Mouse (Mus musculus): ENCODE data around the gene Rp9. TPM values are rescaled to one million over a fixed set of nuclear protein-coding genes. Genes with fewer than 3 reads are reported as not detected.
"Not testable (repeated sequence)": the region's sequence is repeated elsewhere in the genome, so short reads cannot be mapped to it uniquely, and the experiment has no call there.

Gene Rp9
- polyA plus RNA-seq, 1 experiment, result 30.8 TPM

DNA sequence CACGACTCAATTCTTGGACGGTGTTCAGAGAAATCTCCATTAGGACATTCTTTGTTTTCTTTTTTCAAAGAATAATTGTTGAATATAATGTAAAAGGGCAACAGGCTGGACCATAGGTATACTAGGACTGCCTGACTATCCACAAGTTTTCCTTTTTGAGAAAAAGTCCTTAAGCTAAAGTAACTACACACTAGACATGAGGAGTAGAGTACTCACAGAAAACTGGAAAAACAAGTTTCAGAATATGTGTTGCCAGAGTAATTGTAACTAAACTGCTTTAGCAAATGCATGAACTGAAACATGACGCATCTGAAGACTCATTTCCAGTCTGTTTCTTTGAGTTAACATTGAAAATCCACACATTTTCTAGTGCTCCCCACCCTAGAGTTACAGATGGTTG lies 64.1 kb downstream of the Rp9 start:
- H3K27ac ChIP-seq (ENCODE audit: insufficient read depth, low read length), result no peak overlapping the region
- H3K4me1 ChIP-seq (ENCODE audit: control insufficient read depth, insufficient read depth, low read length), result no peaks in the 10 kb centered on the region
- no peak overlapping the region for H3K4me3 ChIP-seq (ENCODE audit: insufficient read depth, low read length)
- TF ChIP-seq POLR2A (IDR thresholded peaks at IDR 0.05; ENCODE audit: low read depth, low read length) (no peak), CTCF (IDR thresholded peaks at IDR 0.05; ENCODE audit: borderline replicate concordance, insufficient read depth, low read length) (no peak)

DNA sequence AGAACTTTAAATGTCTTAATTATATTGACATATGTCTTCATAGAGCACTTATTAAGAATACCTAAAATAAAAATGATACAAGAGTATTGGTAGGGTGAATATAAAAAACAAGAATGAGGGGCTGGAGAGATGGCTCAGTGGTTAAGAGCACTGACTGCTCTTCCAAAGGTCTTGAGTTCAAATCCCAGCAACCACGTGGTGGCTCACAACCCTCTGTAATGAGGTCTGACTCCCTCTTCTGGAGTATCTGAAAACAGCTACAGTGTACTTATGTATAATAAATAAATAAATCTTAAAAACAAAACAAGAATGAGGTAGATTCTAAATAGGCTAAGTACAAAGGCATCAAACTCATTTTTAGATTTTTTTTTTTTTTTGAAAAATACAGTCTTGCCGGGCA lies 66.0 kb downstream of the Rp9 start:
- not testable (repeated sequence) for H3K4me3 ChIP-seq (ENCODE audit: insufficient read depth, low read length); H3K27ac ChIP-seq (ENCODE audit: insufficient read depth, low read length); H3K4me1 ChIP-seq (ENCODE audit: control insufficient read depth, insufficient read depth, low read length)

GRCm38 (mm10) chr9:22402976-22403375 lies 66.6 kb downstream of the Rp9 start:
- H3K4me1 ChIP-seq (ENCODE audit: control insufficient read depth, insufficient read depth, low read length), result no peaks in the 10 kb centered on the region
- H3K4me3 ChIP-seq (ENCODE audit: insufficient read depth, low read length), result no peak overlapping the region
- TF ChIP-seq CTCF (IDR thresholded peaks at IDR 0.05; ENCODE audit: borderline replicate concordance, insufficient read depth, low read length) (no peak), POLR2A (IDR thresholded peaks at IDR 0.05; ENCODE audit: low read depth, low read length) (no peak)
- no peak overlapping the region for H3K27ac ChIP-seq (ENCODE audit: insufficient read depth, low read length)

GRCm38 (mm10) chr9:22402001-22402400 lies 67.5 kb downstream of the Rp9 start:
- no peaks in the 10 kb centered on the region for H3K4me1 ChIP-seq (ENCODE audit: control insufficient read depth, insufficient read depth, low read length)
- no peak overlapping the region for H3K27ac ChIP-seq (ENCODE audit: insufficient read depth, low read length)
- no peak overlapping the region for H3K4me3 ChIP-seq (ENCODE audit: insufficient read depth, low read length)
- no peak for TF ChIP-seq POLR2A (IDR thresholded peaks at IDR 0.05; ENCODE audit: low read depth, low read length)
- no peak for TF ChIP-seq CTCF (IDR thresholded peaks at IDR 0.05; ENCODE audit: borderline replicate concordance, insufficient read depth, low read length)

DNA sequence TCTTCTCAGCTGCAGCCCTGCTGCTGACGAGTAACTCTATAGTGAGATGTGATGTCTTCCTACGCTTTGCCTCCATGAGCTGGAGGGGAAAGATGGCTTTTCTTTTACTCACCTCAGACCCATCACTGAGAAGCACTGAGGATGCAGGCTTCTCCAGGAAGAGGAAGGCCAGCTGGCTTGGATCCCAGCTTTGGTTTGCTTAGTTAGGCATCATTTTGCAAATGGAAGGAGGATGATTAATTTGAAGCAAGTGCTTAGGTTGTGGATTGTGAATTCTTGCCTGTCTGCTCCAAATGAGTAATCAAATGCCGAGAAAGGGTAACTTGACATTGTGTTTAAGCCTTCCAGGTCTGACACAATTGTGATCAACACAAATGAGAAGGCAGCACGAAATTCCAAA lies 70.5 kb downstream of the Rp9 start:
- no peaks in the 10 kb centered on the region for H3K4me1 ChIP-seq (ENCODE audit: control insufficient read depth, insufficient read depth, low read length)
- TF ChIP-seq CTCF (IDR thresholded peaks at IDR 0.05; ENCODE audit: borderline replicate concordance, insufficient read depth, low read length) (no peak), POLR2A (IDR thresholded peaks at IDR 0.05; ENCODE audit: low read depth, low read length) (no peak)
- peak overlapping the region; percentile 34; the same call in 1 of the 2 replicates for H3K27ac ChIP-seq (ENCODE audit: insufficient read depth, low read length)
- H3K4me3 ChIP-seq (ENCODE audit: insufficient read depth, low read length), result no peak overlapping the region

DNA sequence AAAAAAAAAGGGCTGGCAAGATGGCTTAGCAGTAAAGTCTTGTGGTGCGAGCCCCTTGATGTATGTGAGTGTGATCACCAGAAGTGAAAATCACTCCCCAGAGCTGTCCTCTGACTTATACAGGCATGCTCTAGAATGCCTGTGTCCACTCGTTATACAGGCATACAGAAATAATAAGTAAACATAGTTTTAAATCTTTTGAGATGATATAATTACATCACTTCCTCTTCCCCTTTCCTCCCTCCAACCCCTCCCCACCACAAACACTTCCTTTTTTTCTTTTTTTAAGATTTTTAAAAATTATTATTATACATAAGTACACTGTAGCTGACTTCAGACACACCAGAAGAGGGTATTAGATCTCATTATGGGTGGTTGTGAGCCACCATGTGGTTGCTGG lies 74.8 kb downstream of the Rp9 start:
- peaks cover 8% of the 10 kb centered on the region for H3K4me1 ChIP-seq (ENCODE audit: control insufficient read depth, insufficient read depth, low read length)
- TF ChIP-seq CTCF (IDR thresholded peaks at IDR 0.05; ENCODE audit: borderline replicate concordance, insufficient read depth, low read length) (no peak), POLR2A (IDR thresholded peaks at IDR 0.05; ENCODE audit: low read depth, low read length) (no peak)
- H3K27ac ChIP-seq (ENCODE audit: insufficient read depth, low read length), result no peak overlapping the region
- H3K4me3 ChIP-seq (ENCODE audit: insufficient read depth, low read length), result no peak overlapping the region

- TF ChIP-seq POLR2A (IDR thresholded peaks at IDR 0.05; ENCODE audit: low read depth, low read length) (no peak), CTCF (IDR thresholded peaks at IDR 0.05; ENCODE audit: borderline replicate concordance, insufficient read depth, low read length) (no peak)
- peaks cover 14% of the 10 kb centered on the region for H3K4me1 ChIP-seq (ENCODE audit: control insufficient read depth, insufficient read depth, low read length)
- H3K27ac ChIP-seq (ENCODE audit: insufficient read depth, low read length), result peak overlapping the region; percentile 44; the same call in 1 of the 2 replicates
- H3K4me3 ChIP-seq (ENCODE audit: insufficient read depth, low read length), result no peak overlapping the region
Observed at GRCm38 (mm10) chr9:22390390-22390789, 79.2 kb downstream of the Rp9 start.

DNA sequence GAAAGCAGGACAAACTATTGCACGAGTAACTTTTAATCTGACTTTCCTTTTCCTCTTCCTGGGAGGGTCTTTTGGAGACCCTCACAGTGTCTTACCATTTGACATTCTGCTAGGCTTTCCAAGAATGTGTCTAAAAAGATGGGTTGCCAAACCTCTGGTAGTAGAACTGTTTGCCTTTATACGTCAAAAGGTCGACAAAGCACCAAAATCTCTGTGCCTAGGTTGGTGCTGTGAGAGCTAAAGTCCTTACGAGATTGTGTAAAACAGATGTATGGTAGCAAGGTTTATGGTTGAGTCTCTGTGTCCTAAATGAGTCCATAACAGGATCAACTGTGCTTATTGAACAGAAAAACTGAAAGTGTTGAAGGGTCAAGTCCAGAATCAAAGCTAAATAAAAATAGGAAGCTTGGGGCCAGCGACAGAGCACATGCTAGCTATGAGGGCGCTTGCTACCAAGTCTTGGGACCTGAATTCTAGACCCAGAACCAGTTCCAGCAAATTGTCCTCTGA lies 79.8 kb downstream of the Rp9 start:
- no peak for TF ChIP-seq CTCF (IDR thresholded peaks at IDR 0.05; ENCODE audit: borderline replicate concordance, insufficient read depth, low read length)
- no peak; the same call in 1 of the 2 replicates for TF ChIP-seq POLR2A (IDR thresholded peaks at IDR 0.05; ENCODE audit: low read depth, low read length)
- H3K27ac ChIP-seq (ENCODE audit: insufficient read depth, low read length), result peak overlapping the region; percentile 95
- peak overlapping the region; percentile 39; the same call in 1 of the 2 replicates for H3K4me3 ChIP-seq (ENCODE audit: insufficient read depth, low read length)

GRCm38 (mm10) chr9:22389021-22389476 lies 80.5 kb downstream of the Rp9 start, which contains the start of gene Anln:
TSS of gene Anln (minus strand) at chr9:22389188.
- Histone ChIP-seq H3K4me1 (ENCODE audit: control insufficient read depth, insufficient read depth, low read length) (peaks cover 14% of the 10 kb centered on the region), H3K4me3 (ENCODE audit: insufficient read depth, low read length) (peak within 1 kb of the TSS; percentile 73), H3K27ac (ENCODE audit: insufficient read depth, low read length) (peak within 1 kb of the TSS; percentile 95)
- TF ChIP-seq CTCF (IDR thresholded peaks at IDR 0.05; ENCODE audit: borderline replicate concordance, insufficient read depth, low read length), result no peak
- peak; percentile 98 for TF ChIP-seq POLR2A (IDR thresholded peaks at IDR 0.05; ENCODE audit: low read depth, low read length)

More for the DNA sequence above, 79.8 kb downstream of the Rp9 start:
- peaks cover 14% of the 10 kb centered on the region for H3K4me1 ChIP-seq (ENCODE audit: control insufficient read depth, insufficient read depth, low read length)

GRCm38 (mm10) chr9:22388401-22388980 lies 81.1 kb downstream of the Rp9 start:
- Histone ChIP-seq H3K4me3 (ENCODE audit: insufficient read depth, low read length) (peak overlapping the region; percentile 73), H3K27ac (ENCODE audit: insufficient read depth, low read length) (peak overlapping the region; percentile 55)

More at GRCm38 (mm10) chr9:22388401-22388980, 81.1 kb downstream of the Rp9 start:
- TF ChIP-seq CTCF (IDR thresholded peaks at IDR 0.05; ENCODE audit: borderline replicate concordance, insufficient read depth, low read length) (no peak), POLR2A (IDR thresholded peaks at IDR 0.05; ENCODE audit: low read depth, low read length) (no peak)
- peaks cover 14% of the 10 kb centered on the region for H3K4me1 ChIP-seq (ENCODE audit: control insufficient read depth, insufficient read depth, low read length)

Data from embryonic fibroblast, embryonic 13.5 days (primary cell).